Mouse (Mus musculus) gastrocnemius, adult 18-20 months (tissue): ENCODE measurements around the gene Cyp4f15. TPM values are rescaled to one million over a fixed set of nuclear protein-coding genes. Genes with fewer than 3 reads are reported as not detected.

Source experiments
- total RNA-seq, 2 experiments: library from RNA; stranded (reverse); gene quantifications; 2 replicates each; pipeline ENCODE4 v1.2.3; 2021

The Cyp4f15 gene
- total RNA-seq, 2 experiments from 2014 or later = not detected

Other genes with a start within 250 kb of the Cyp4f15 start
- 10 to 100 TPM in 1 of 2 experiments, 1 to 10 TPM in 1; 2.2 to 14.1 TPM for gene Cyp4f39, start 232.9 kb upstream of the Cyp4f15 start, total RNA-seq
- 1 to 10 TPM; 1.3 to 1.5 TPM for gene Cyp4f17, start 179.6 kb upstream of the Cyp4f15 start, total RNA-seq
- 1 to 10 TPM in 1 of 2 experiments, under 1 TPM in 1; 0.78 to 1.7 TPM for gene Cyp4f16, start 149.1 kb upstream of the Cyp4f15 start, total RNA-seq
- not detected for gene Cyp4f37, start 64.3 kb upstream of the Cyp4f15 start, total RNA-seq
- gene Cyp4f40, start 26.7 kb upstream of the Cyp4f15 start, total RNA-seq = not detected
- gene Zfp871, start 102.7 kb downstream of the Cyp4f15 start, total RNA-seq = 10 to 100 TPM; 19.5 to 20.7 TPM
- under 1 TPM; 0.14 to 0.23 TPM for gene Zfp811, start 124.3 kb downstream of the Cyp4f15 start, total RNA-seq
- 1 to 10 TPM; 8.1 to 8.7 TPM for gene Zfp799, start 144.6 kb downstream of the Cyp4f15 start, total RNA-seq
- gene Zfp870, start 206.0 kb downstream of the Cyp4f15 start, total RNA-seq = 1 to 10 TPM; 4.8 to 5.7 TPM
- under 1 TPM in 1 of 2 experiments, not detected in 1; 0.59 TPM for gene Cyp4f14, start 231.7 kb downstream of the Cyp4f15 start, total RNA-seq